Mouse (Mus musculus) layer of hippocampus, adult 11-12 months (tissue): ENCODE data around the gene Baiap2l2.

Source experiments
- DNase-seq: peaks from one replicate; pipeline ENCODE4 v3.0.0; 2022; ENCODE audit warnings: low spot score

Gene Baiap2l2

GRCm38 (mm10) chr15:79212750-79213446 is 72.4 kb downstream of the Baiap2l2 start:
- peak; percentile 52 for DNase-seq

- no peak for DNase-seq
These were observed 75.0 kb downstream of the Baiap2l2 start for GRCm38 (mm10) chr15:79210357-79210756.

- DNase-seq = peak; percentile 58
These were observed 76.4 kb downstream of the Baiap2l2 start for GRCm38 (mm10) chr15:79208758-79209439.

- DNase-seq = no peak
These were observed 77.1 kb downstream of the Baiap2l2 start for GRCm38 (mm10) chr15:79208211-79208610.
